9 mouse cellular contexts compared by ENCODE assay signal in genomic region chr8:54493110-54493509, GRCm38 (mm10). TPM values are rescaled to one million over a fixed set of nuclear protein-coding genes. Genes with fewer than 3 reads are reported as not detected.
DNase-seq lines count a peak whose midpoint lies in the region; ATAC-seq and TF ChIP-seq lines count a peak whose summit lies in the region.
"Had no signal": no experiment of that assay in that cellular context is flagged by ENCODE, and none has a peak within 500 bp of the region (broad histone marks: within the 10 kb centered on the region; RNA-seq: fewer than 3 reads in every experiment).

No protein-coding gene starts in this region.

- intact Hi-C loops in gastrocnemius, adult 2 months (cut with DNase I): loop anchor here (5.0 kb wide), 2 partner anchors 416 to 621 kb away; partner anchors contain the start of gene Vegfc

- peak; percentile 24 for DNase-seq in gastrocnemius, adult 2 months
- DNase-seq in gastrocnemius, adult 8-10 months (ENCODE audit: low spot score in 2 of 2): no peak
- DNase-seq in urinary bladder, postnatal 14 days (ENCODE audit: low spot score): peak; percentile 33
- no peak for DNase-seq in urinary bladder, adult 2 months (ENCODE audit: low spot score)
- DNase-seq in cerebellum, postnatal 25 days: peak; percentile 41 to 71
- DNase-seq in limb, embryonic 11.5 days (ENCODE audit: low spot score): peak; percentile 79
- DNase-seq in retina, embryonic 14.5 days (ENCODE audit: low spot score): peak; percentile 89

- ATAC-seq in granulocyte monocyte progenitor cell, adult 5-6 weeks (replicated peaks; ENCODE audit: poor library complexity, severe bottlenecking): peak; percentile 83
- ATAC-seq in limb, embryonic 11.5 days (ENCODE audit: insufficient number of reproducible peaks, low FRiP score, low TSS enrichment, low read depth): no peak

- H3K36me3 ChIP-seq in limb, embryonic 11.5 days (ENCODE audit: control insufficient read depth, insufficient read depth, low read length): no peaks in the 10 kb centered on the region
- H3K36me3 ChIP-seq: stomach, embryonic 15.5 days had no signal

- H3K4me3 ChIP-seq in gastrocnemius, adult 2 months: no peak overlapping the region
- no peak overlapping the region for H3K4me3 ChIP-seq in limb, embryonic 11.5 days (ENCODE audit: low read depth, low read length)
- H3K4me3 ChIP-seq: stomach, embryonic 15.5 days had no signal

- H3K4me1 ChIP-seq in limb, embryonic 11.5 days (ENCODE audit: control insufficient read depth, insufficient read depth, low read length): no peaks in the 10 kb centered on the region
- H3K4me1 ChIP-seq: stomach, embryonic 15.5 days had no signal

- TF ChIP-seq CTCF in gastrocnemius, adult 2 months (IDR thresholded peaks at IDR 0.05): peak; percentile 90

- no peaks in the 10 kb centered on the region for H3K27me3 ChIP-seq in limb, embryonic 11.5 days (ENCODE audit: control insufficient read depth, insufficient read depth, low read length)
- H3K27me3 ChIP-seq: stomach, embryonic 15.5 days had no signal

- no peak overlapping the region for H3K27ac ChIP-seq in gastrocnemius, adult 2 months
- H3K27ac ChIP-seq in limb, embryonic 11.5 days (replicated peaks; ENCODE audit: low read depth, low read length): no peak overlapping the region
- H3K27ac ChIP-seq: stomach, embryonic 15.5 days had no signal

- no peak overlapping the region for H3K4me2 ChIP-seq in limb, embryonic 11.5 days (ENCODE audit: low read depth, severe bottlenecking)
- H3K4me2 ChIP-seq: stomach, embryonic 15.5 days had no signal

- H3K9ac ChIP-seq in limb, embryonic 11.5 days (ENCODE audit: low read length): no peak overlapping the region
- H3K9ac ChIP-seq: stomach, embryonic 15.5 days had no signal

- WGBS in limb, embryonic 11.5 days: 14% methylated on average over 6 of the region's 6 CpGs

- no peaks in the 10 kb centered on the region for H3K9me3 ChIP-seq in limb, embryonic 11.5 days (ENCODE audit: control insufficient read depth, low read length)
- H3K9me3 ChIP-seq: stomach, embryonic 15.5 days had no signal

RNA-seq across cellular contexts. Expression of gene Asb5, which starts 36.3 kb away (rescaled TPM):
- total RNA-seq in gastrocnemius, adult 2 months (2021): 100 to 1,000 TPM; 148 to 292 TPM
- 100 to 1,000 TPM; 183 to 235 (median 201) TPM for total RNA-seq in gastrocnemius, adult 8-10 months (2022)
- 0.69 and 1.0 TPM in 2 replicates for polyA plus RNA-seq in urinary bladder, adult 2 months (2012; rRNA removed)
- 3.2 TPM in 1 of 2 replicates, not detected in the other for total RNA-seq in granulocyte monocyte progenitor cell, adult 5-6 weeks (2014; fragmentation: Nextera tagmentation)
- 0.43 TPM in 1 of 2 replicates, not detected in the other for total RNA-seq in granulocyte monocyte progenitor cell, adult 5-6 weeks (2017)
- polyA plus RNA-seq in limb, embryonic 11.5 days (2014; fragmentation: Nextera tagmentation; extraction: Ambion mirVana): 7.3 and 7.5 TPM in 2 replicates

RNA-seq across cellular contexts. Expression of gene Spcs3, which starts 36.7 kb away (rescaled TPM):
- total RNA-seq in gastrocnemius, adult 2 months (2021): 10 to 100 TPM; 26.6 to 27.7 TPM
- 10 to 100 TPM; 25.4 to 29.8 (median 27.3) TPM for total RNA-seq in gastrocnemius, adult 8-10 months (2022)
- polyA plus RNA-seq in urinary bladder, adult 2 months (2012; rRNA removed): 23.9 and 24.1 TPM in 2 replicates
- 191 and 198 TPM in 2 replicates for total RNA-seq in granulocyte monocyte progenitor cell, adult 5-6 weeks (2014; fragmentation: Nextera tagmentation)
- 170 and 209 TPM in 2 replicates for total RNA-seq in granulocyte monocyte progenitor cell, adult 5-6 weeks (2017)
- 87.5 and 87.7 TPM in 2 replicates for polyA plus RNA-seq in limb, embryonic 11.5 days (2014; fragmentation: Nextera tagmentation; extraction: Ambion mirVana)

Comparison
In these comparisons a context has a peak if more than half of its experiments do, and no peak if none do; other contexts are left out.
1. DNase-seq: peak in gastrocnemius, adult 2 months (single experiment), urinary bladder, postnatal 14 days (single experiment), cerebellum, postnatal 25 days (2 of 2), limb, embryonic 11.5 days (single experiment) and retina, embryonic 14.5 days (single experiment); none in gastrocnemius, adult 8-10 months (0 of 2) and urinary bladder, adult 2 months (single experiment).
2. RNA of gene Asb5, which starts 36.3 kb away (total RNA-seq): 148 to 292 TPM in gastrocnemius, adult 2 months and 183 to 235 TPM in gastrocnemius, adult 8-10 months; 0.43 to 3.2 TPM in granulocyte monocyte progenitor cell, adult 5-6 weeks; every median in the first group is over 10 times any median in the second.
3. RNA of gene Spcs3, which starts 36.7 kb away (total RNA-seq): 170 to 209 TPM in granulocyte monocyte progenitor cell, adult 5-6 weeks; 25.4 to 29.8 TPM in gastrocnemius, adult 8-10 months and 26.6 to 27.7 TPM in gastrocnemius, adult 2 months; every median in the first group is over 4 times any median in the second.